Mouse (Mus musculus) lung, postnatal 0 days (tissue): Measurements from ENCODE around the gene Srebf2. TPM values are rescaled to one million over a fixed set of nuclear protein-coding genes. Genes with fewer than 3 reads are reported as not detected.

Source experiments
- ATAC-seq: fragments of 200-750 bp; cut with Nextera tagmentation; 2 replicates; pipeline ENCODE4 v1.8.0; 2017; ENCODE audit warnings: moderate library complexity
- DNase-seq: peaks from one replicate; pipeline ENCODE4 v3.0.0-alpha.2; 2016; ENCODE audit warnings: low spot score
- H3K27ac ChIP-seq: fragments of 300-500 bp; sonication (generic); 2 replicates; pipeline ENCODE4 v1.5.1; 2014; ENCODE audit warnings: antibody characterized with exemption, mild to moderate bottlenecking, low read length, mixed read lengths
- H3K27me3 ChIP-seq: fragments of 300-500 bp; sonication (generic); replicated peaks from 2 replicates; pipeline ENCODE4 v1.6.1; 2014; ENCODE audit warnings: low read length, mixed read lengths; ENCODE audit not compliant: insufficient read depth
- H3K36me3 ChIP-seq: fragments of 300-500 bp; sonication (generic); 2 replicates; pipeline ENCODE4 v1.6.1; 2014; ENCODE audit warnings: low read length, mixed read lengths; ENCODE audit not compliant: insufficient read depth
- H3K4me1 ChIP-seq: fragments of 300-500 bp; sonication (generic); 2 replicates; pipeline ENCODE4 v1.6.1; 2014; ENCODE audit warnings: antibody characterized with exemption, low read depth, low read length, mixed read lengths; ENCODE audit not compliant: insufficient read depth
- H3K4me2 ChIP-seq: fragments of 300-500 bp; sonication (generic); replicated peaks from 2 replicates; pipeline ENCODE4 v1.6.1; 2014; ENCODE audit warnings: low read depth, mild to moderate bottlenecking, low read length, moderate library complexity, mixed read lengths
- H3K4me3 ChIP-seq: fragments of 300-500 bp; sonication (generic); 2 replicates; pipeline ENCODE4 v1.5.1; 2014; ENCODE audit warnings: low read depth, low read length
- H3K9ac ChIP-seq: fragments of 300-500 bp; sonication (generic); replicated peaks from 2 replicates; pipeline ENCODE4 v1.6.1; 2014; ENCODE audit warnings: low read depth, mild to moderate bottlenecking
- H3K9me3 ChIP-seq: fragments of 300-500 bp; sonication (generic); 2 replicates; pipeline ENCODE4 v1.6.1; 2016; ENCODE audit warnings: low read length, mixed read lengths
- CTCF ChIP-seq: IDR thresholded peaks from 2 replicates; pipeline ENCODE4 v1.5.1; 2016; ENCODE audit warnings: antibody characterized with exemption, mild to moderate bottlenecking
- EP300 ChIP-seq: IDR thresholded peaks from 2 replicates; pipeline ENCODE4 v1.6.1; 2016; ENCODE audit warnings: antibody characterized with exemption, mild to moderate bottlenecking, control low read depth
- WGBS: fragments of 180-500 bp; shearing (Covaris S2); extraction: QIAGEN DNeasy Blood & Tissue Kit; methylation state at CpG from one replicate; pipeline ENCODE4 v1.1.7; 2014; 5-methylcytosine and 5-hydroxymethylcytosine counted together
- polyA plus RNA-seq: library from polyadenylated mRNA; unstranded; fragments of >200 nt; fragmentation: Nextera tagmentation; extraction: Ambion mirVana; gene quantifications from 2 replicates; pipeline ENCODE4 v1.2.1, GENCODE M21; 2015

Srebf2 gene
- polyA plus RNA-seq, 1 experiment from 2014 or later, result 115 TPM

- Histone ChIP-seq H3K4me2 (no peak overlapping the region), H3K27ac (no peak overlapping the region), H3K27me3 (peaks cover 41% of the 10 kb centered on the region), H3K9ac (no peak overlapping the region), H3K9me3 (no peaks in the 10 kb centered on the region), H3K4me1 (peaks cover 3% of the 10 kb centered on the region; the same call in 1 of the 2 replicates), H3K36me3 (peaks cover 22% of the 10 kb centered on the region), H3K4me3 (no peak overlapping the region)
- no peak for ATAC-seq
- TF ChIP-seq EP300, result no peak
- TF ChIP-seq CTCF, result no peak
- DNase-seq, result no peak
- WGBS, result 23% methylated on average over 34 of the region's 34 CpGs
These were observed 60.1 kb downstream of the Srebf2 start for GRCm38 (mm10) chr15:82207105-82207459.

GRCm38 (mm10) chr15:82207504-82208219 is 60.7 kb downstream of the Srebf2 start:
- WGBS, result 31% methylated on average over 30 of the region's 30 CpGs
- Histone ChIP-seq H3K4me1 (peaks cover 3% of the 10 kb centered on the region; the same call in 1 of the 2 replicates), H3K4me2 (no peak overlapping the region), H3K27me3 (peaks cover 47% of the 10 kb centered on the region), H3K36me3 (peaks cover 22% of the 10 kb centered on the region), H3K9me3 (no peaks in the 10 kb centered on the region), H3K4me3 (no peak overlapping the region), H3K27ac (no peak overlapping the region), H3K9ac (no peak overlapping the region)
- TF ChIP-seq CTCF (no peak), EP300 (no peak)
- DNase-seq (no peak), ATAC-seq (no peak)

- ATAC-seq (no peak), DNase-seq (no peak)
- TF ChIP-seq EP300 (no peak), CTCF (no peak)
- H3K9me3 ChIP-seq, result no peaks in the 10 kb centered on the region
- WGBS, result 82% methylated on average over 8 of the region's 8 CpGs
- no peak overlapping the region for H3K4me3 ChIP-seq
- peaks cover 53% of the 10 kb centered on the region for H3K27me3 ChIP-seq
- H3K36me3 ChIP-seq, result peaks cover 16% of the 10 kb centered on the region
- H3K4me2 ChIP-seq, result no peak overlapping the region
- no peak overlapping the region for H3K27ac ChIP-seq
- H3K4me1 ChIP-seq, result peaks cover 3% of the 10 kb centered on the region; the same call in 1 of the 2 replicates
- H3K9ac ChIP-seq, result no peak overlapping the region
These were observed 61.3 kb downstream of the Srebf2 start for GRCm38 (mm10) chr15:82208307-82208706.

- Histone ChIP-seq H3K9ac (no peak overlapping the region), H3K4me2 (no peak overlapping the region), H3K4me3 (no peak overlapping the region), H3K36me3 (peaks cover 6% of the 10 kb centered on the region), H3K27me3 (peaks cover 59% of the 10 kb centered on the region), H3K9me3 (no peaks in the 10 kb centered on the region), H3K4me1 (peaks cover 3% of the 10 kb centered on the region; the same call in 1 of the 2 replicates), H3K27ac (no peak overlapping the region)
- no peak for ATAC-seq
- TF ChIP-seq EP300, result no peak
- TF ChIP-seq CTCF, result no peak
- no peak for DNase-seq
- WGBS, result 80% methylated on average over 12 of the region's 13 CpGs
These were observed 62.5 kb downstream of the Srebf2 start for GRCm38 (mm10) chr15:82209295-82210050.

GRCm38 (mm10) chr15:82210801-82211200 is 63.8 kb downstream of the Srebf2 start:
- TF ChIP-seq CTCF, result no peak
- no peak for TF ChIP-seq EP300
- H3K4me3 ChIP-seq, result no peak overlapping the region
- no peaks in the 10 kb centered on the region for H3K36me3 ChIP-seq
- DNase-seq, result no peak
- peaks cover 3% of the 10 kb centered on the region; the same call in 1 of the 2 replicates for H3K4me1 ChIP-seq
- no peaks in the 10 kb centered on the region for H3K9me3 ChIP-seq
- H3K4me2 ChIP-seq, result no peak overlapping the region
- no peak overlapping the region for H3K27ac ChIP-seq
- 23% methylated on average over 1 of the region's 1 CpGs for WGBS
- H3K27me3 ChIP-seq, result peaks cover 71% of the 10 kb centered on the region
- H3K9ac ChIP-seq, result no peak overlapping the region
- ATAC-seq, result no peak

GRCm38 (mm10) chr15:82211281-82211680 is 64.3 kb downstream of the Srebf2 start:
- Histone ChIP-seq H3K4me1 (peaks cover 3% of the 10 kb centered on the region; the same call in 1 of the 2 replicates), H3K27me3 (peaks cover 71% of the 10 kb centered on the region), H3K4me3 (no peak overlapping the region), H3K36me3 (no peaks in the 10 kb centered on the region), H3K27ac (no peak overlapping the region), H3K9me3 (no peaks in the 10 kb centered on the region), H3K9ac (no peak overlapping the region), H3K4me2 (0 out of 2 replicates have a peak overlapping the region, but pooled peaks have one; percentile 72)
- DNase-seq (no peak), ATAC-seq (no peak)
- TF ChIP-seq CTCF (no peak), EP300 (no peak)
- WGBS, result 4% methylated on average over 10 of the region's 11 CpGs
